Mouse (Mus musculus) olfactory bulb, adult 2 months (tissue): ENCODE data around the gene Gm20696. TPM values are rescaled to one million over a fixed set of nuclear protein-coding genes. Genes with fewer than 3 reads are reported as not detected.

ENCODE experiments used
- H3K27ac ChIP-seq: fragments of 200-500 bp; 2 replicates; pipeline ENCODE4 v1.5.1; 2012; ENCODE audit warnings: low read depth, low read length; ENCODE audit not compliant: insufficient read depth
- H3K4me1 ChIP-seq: fragments of 200-500 bp; 2 replicates; pipeline ENCODE4 v1.6.1; 2012; ENCODE audit warnings: low read length; ENCODE audit not compliant: control insufficient read depth, insufficient read depth
- H3K4me3 ChIP-seq: fragments of 200-500 bp; 2 replicates; pipeline ENCODE4 v1.5.1; 2012; ENCODE audit warnings: mild to moderate bottlenecking, low read depth, low read length, moderate library complexity; ENCODE audit not compliant: insufficient read depth
- CTCF ChIP-seq: fragments of 200-500 bp; IDR thresholded peaks from 2 replicates; pipeline ENCODE4 v1.5.1; 2012; ENCODE audit warnings: low read depth, mild to moderate bottlenecking, low read length, moderate library complexity; ENCODE audit not compliant: insufficient read depth
- POLR2A ChIP-seq: fragments of 200-500 bp; IDR thresholded peaks from 2 replicates; pipeline ENCODE4 v1.6.1; 2012; ENCODE audit warnings: mild to moderate bottlenecking, low read depth, low read length, moderate library complexity; ENCODE audit not compliant: insufficient read depth
- WGBS: fragments of 180-500 bp; shearing (Covaris S2); methylation state at CpG from one replicate; pipeline ENCODE4 v1.1.7; 2018; 5-methylcytosine and 5-hydroxymethylcytosine counted together
- polyA plus RNA-seq: library from polyadenylated mRNA; stranded (reverse); fragments of >200 nt; gene quantifications from 2 replicates; pipeline ENCODE4 v1.2.4, GENCODE M21; 2012; ENCODE audit warnings: low replicate concordance; ENCODE audit not compliant: missing spikeins, insufficient read depth, insufficient read length

The Gm20696 gene
- polyA plus RNA-seq, 1 experiment = not detected

DNA sequence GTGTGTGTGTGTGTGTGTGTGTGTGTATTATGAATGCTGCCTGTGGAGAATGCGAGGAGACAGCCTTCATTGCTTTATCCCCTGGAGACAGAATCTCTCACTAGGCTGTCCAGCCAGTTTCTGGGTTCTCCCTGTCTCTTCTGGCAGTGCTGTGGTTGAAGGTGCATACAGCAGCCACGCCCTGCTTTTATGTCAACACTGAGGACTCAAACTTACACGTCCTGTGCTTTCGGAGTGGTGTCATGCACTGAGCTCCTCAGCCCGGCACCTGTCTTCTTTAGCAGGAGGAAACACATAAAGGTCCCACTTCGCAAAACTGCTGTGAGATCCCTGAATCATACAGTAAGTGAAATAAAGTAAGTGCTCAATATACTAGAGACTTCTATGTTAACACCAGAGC is 264.8 kb downstream of the Gm20696 start:
- TF ChIP-seq CTCF = no peak
- no peak for TF ChIP-seq POLR2A
- H3K27ac ChIP-seq = no peak overlapping the region
- 97% methylated on average over 6 of the region's 6 CpGs for WGBS
- 0 out of 2 replicates have a peak, but pooled peaks cover 4% of the 10 kb centered on the region for H3K4me1 ChIP-seq
- H3K4me3 ChIP-seq = no peak overlapping the region

DNA sequence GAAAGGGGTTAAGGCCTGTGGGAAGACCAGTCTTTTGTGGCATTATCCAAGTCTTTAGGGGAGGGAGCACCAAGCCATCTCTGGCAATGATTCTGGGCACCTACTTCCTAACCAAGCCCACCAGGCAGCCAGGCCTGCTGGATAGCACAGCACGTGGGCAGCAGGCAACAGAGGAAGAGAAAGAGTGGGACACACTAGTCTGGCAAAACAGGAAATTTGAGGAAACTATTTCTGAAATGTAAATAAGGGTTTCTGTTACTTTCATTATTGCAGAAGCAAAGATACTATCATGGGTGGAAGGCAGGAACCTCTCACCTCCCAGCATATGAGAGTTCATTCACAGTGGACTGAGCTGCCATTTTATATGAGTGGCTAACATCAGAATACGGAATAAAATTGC is 265.4 kb downstream of the Gm20696 start:
- Histone ChIP-seq H3K27ac (no peak overlapping the region), H3K4me1 (0 out of 2 replicates have a peak, but pooled peaks cover 2% of the 10 kb centered on the region), H3K4me3 (no peak overlapping the region)
- no peak for TF ChIP-seq CTCF
- TF ChIP-seq POLR2A = no peak
- WGBS = 82% methylated on average over 2 of the region's 2 CpGs

DNA sequence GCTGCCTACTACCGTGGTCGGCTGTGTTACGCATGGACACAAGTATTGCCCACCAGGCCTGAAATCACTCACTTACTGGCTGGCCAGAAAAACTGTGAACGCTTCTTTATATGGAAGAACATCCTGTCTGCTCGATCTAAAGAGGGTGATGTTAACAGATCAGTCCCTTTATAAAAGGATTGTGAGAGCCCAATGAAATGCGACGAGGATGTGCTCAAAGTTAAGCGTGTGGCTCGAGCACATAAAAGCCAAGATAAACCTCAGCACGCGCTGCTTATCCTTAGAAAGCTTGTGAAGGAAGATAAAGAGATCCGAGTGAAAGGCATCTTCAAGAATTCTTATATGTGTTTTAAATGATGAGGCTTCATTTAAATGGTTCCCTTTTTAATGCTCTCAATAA is 270.9 kb downstream of the Gm20696 start:
- Histone ChIP-seq H3K4me1 (peaks cover 3% of the 10 kb centered on the region; the same call in 1 of the 2 replicates), H3K27ac (no peak overlapping the region), H3K4me3 (no peak overlapping the region)
- TF ChIP-seq CTCF (no peak), POLR2A (no peak)
- 89% methylated on average over 12 of the region's 12 CpGs for WGBS

DNA sequence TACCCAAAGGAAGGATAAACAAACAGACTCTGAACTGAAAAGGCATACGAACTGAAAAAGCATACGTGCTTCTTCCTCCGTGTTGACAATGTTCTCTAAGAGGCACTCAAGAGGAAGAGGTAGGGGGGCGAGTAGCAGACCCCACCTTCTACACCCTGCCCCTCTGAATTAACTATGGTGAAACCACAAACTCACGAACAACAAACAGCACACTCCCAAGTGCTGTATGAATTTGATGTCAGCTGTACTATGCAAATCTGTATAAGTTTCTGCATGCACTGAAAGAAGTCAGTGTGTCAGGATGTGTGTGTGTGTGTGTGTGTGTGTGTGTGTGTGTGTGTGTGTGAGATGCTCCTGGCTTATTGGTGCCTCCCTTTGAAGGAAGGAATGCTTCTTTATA is 271.8 kb downstream of the Gm20696 start:
- Histone ChIP-seq H3K4me1 (peaks cover 5% of the 10 kb centered on the region; the same call in 1 of the 2 replicates), H3K27ac (no peak overlapping the region), H3K4me3 (no peak overlapping the region)
- TF ChIP-seq POLR2A = no peak
- TF ChIP-seq CTCF = no peak
- 85% methylated on average over 5 of the region's 5 CpGs for WGBS

DNA sequence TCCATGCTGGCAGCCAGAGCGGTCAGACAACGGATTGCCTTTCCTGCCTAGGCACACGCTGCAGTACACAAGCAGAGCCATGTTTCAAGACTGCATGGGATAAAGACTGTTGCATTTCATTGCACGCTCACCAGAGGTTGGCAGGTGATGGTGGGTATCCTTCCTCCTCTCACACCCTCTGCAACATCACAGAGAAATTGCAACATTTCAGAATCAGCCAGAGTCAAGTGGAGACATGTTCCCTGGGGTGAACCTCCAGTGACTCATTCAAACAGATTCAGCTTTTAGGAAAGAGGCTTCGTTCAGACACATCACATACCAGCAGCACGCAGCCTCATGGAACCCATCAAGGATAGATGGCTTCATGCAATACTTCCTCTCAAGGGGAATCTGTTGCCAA is 274.1 kb downstream of the Gm20696 start:
- TF ChIP-seq CTCF (no peak), POLR2A (no peak)
- 83% methylated on average over 6 of the region's 6 CpGs for WGBS

DNA sequence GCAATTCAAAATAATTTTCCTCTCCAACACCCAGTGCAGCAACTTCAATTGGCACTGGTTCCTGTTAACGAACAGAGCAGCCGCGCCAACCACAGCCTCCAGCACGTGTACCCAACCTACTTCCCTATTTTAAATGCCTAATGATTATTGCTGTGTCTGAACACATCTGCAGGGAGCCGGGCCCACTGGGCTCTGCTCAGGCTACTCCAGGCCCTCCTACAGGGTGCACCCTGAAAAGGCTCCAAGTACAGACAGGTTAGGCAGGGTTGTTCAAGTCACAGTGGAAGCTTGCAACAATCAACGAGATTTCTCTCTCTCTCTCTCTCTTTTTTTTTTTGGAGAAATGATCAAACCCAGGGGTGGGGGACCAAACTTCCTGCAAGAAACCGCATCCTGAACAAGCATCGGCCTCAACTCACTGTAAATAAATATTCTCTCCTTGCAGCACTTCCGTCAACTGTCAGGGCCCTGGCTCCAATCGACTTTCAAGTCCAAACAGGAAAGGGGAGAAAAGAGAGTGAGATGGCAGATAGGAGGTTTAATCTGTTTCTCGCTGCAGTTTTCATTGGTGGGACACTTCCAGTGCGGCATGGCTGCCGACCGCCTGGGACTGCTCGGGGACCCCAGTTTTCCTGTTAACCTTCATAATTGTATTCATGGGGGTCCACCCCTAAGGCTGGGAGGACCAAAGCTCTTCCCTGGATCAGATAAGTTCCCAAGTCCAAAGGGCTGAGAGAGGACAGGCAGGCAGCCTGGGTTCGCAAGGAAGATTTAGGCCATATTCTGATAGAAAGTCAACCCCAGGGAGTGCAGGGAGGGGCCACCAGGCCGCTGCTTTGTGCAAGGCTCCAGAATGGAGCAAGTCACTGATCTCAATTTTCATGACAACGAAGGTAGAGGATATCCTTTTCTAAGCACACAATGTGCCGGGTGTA is 277.6 kb downstream of the Gm20696 start:
- H3K27ac ChIP-seq = no peak overlapping the region
- TF ChIP-seq CTCF = no peak
- peaks cover 5% of the 10 kb centered on the region for H3K4me1 ChIP-seq
- WGBS = 80% methylated on average over 19 of the region's 19 CpGs
- H3K4me3 ChIP-seq = no peak overlapping the region

More for the DNA sequence above, 274.1 kb downstream of the Gm20696 start:
- Histone ChIP-seq H3K4me1 (peaks cover 5% of the 10 kb centered on the region), H3K27ac (no peak overlapping the region), H3K4me3 (no peak overlapping the region)

DNA sequence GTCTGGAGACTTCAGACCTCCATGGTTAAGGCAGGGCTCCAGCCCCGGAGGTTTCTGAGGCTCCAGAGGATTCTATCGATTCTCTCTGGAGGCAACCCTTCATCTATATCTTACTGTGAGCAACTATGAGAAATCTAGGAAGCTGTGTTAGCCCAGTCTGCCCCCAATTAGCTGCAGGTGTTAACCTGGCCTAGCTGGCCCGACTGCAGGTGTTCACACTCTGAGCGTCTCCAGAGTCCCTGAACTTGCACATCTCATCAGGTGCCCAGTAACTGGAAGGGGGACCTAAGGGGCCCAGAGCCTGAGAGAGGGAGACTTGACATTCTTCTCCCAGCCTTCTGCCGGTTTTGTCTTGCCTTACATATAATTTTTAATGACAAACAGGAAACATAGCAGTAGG is 278.6 kb downstream of the Gm20696 start:
- Histone ChIP-seq H3K4me3 (no peak overlapping the region), H3K4me1 (peaks cover 7% of the 10 kb centered on the region), H3K27ac (no peak overlapping the region)
- TF ChIP-seq POLR2A (no peak), CTCF (no peak)
- WGBS = 84% methylated on average over 5 of the region's 5 CpGs

DNA sequence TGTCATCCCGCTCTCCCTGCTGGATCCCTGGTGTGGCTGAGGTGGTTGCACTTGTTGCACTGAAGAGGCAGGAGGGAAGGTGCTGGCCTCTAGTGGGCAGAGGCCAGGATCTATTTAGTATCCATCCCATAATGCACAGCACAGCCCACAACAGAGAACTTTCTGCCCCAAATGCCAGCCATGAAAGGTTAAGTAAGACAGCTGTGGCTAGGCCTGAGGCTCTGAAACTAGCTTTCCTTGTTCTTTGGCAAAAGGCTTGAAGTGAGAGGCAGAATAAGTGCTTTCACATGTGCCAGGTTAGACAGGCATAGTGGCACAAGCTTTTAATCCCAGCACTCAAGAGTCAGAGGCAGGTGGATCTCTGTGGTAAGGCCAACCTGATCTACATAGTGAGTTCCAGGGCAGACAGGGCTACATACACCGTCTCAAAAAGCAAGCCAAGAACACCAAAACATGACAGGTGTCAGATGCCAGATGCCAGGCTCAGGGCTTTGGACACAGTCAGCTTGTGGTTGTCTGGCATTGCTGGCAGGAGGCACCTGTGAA is 281.5 kb downstream of the Gm20696 start:
- Histone ChIP-seq H3K27ac (no peak overlapping the region), H3K4me3 (no peak overlapping the region), H3K4me1 (peaks cover 2% of the 10 kb centered on the region)
- TF ChIP-seq CTCF (no peak), POLR2A (no peak)
- 88% methylated on average over 2 of the region's 2 CpGs for WGBS

DNA sequence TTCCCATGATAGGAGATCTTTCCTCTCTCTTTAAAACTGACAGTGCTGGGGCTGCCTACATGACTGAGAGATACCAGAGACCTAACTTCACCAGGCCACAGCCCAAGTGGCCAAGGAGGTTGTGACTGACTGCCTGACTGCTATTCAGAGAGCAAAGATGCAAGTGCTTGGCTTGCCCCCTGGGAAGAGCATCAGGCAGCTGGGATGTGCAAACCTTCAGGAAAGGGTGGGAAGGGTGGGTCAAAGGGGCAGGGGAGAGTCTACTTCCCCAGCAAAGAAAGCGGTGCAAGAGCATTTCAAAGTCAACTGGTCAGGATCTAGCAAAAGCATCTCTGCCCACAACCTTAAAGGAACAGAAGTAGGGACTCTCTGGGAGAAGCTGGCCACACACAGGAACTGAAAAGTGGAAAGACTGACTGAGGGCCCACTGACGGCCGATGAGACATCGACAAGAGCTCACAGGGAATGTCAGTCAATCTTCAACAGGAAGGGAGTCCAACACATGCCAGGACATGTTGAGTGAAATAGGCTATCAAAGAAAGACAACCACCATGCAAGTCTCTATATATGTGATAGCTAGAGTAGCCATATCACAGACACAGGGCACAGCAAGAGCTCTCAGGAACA is 282.6 kb downstream of the Gm20696 start:
- Histone ChIP-seq H3K27ac (no peak overlapping the region), H3K4me3 (no peak overlapping the region), H3K4me1 (peaks cover 2% of the 10 kb centered on the region)
- 89% methylated on average over 4 of the region's 4 CpGs for WGBS
- TF ChIP-seq CTCF (no peak), POLR2A (no peak)
